Mouse (Mus musculus): ENCODE data around the gene Gpr153. TPM values are rescaled to one million over a fixed set of nuclear protein-coding genes. Genes with fewer than 3 reads are reported as not detected.
"Not testable (repeated sequence)": the region's sequence is repeated elsewhere in the genome, so short reads cannot be mapped to it uniquely, and the experiment has no call there.

Gpr153 gene
- total RNA-seq (2021): 10 to 100 TPM; 13.9 to 15.5 TPM
- long read RNA-seq, experiment 1, partial matches to known transcripts: 1 of 13 reads
- long read RNA-seq, experiment 1, other reads (novel, unspliced or antisense): 5 of 13 reads
- long read RNA-seq, experiment 2, transcript Gpr153-203 (6 exons, 3,777 nt): major isoform, 7 of 25 reads
- long read RNA-seq, experiment 2, partial matches to known transcripts: 2 of 25 reads
- long read RNA-seq, experiment 2, other reads (novel, unspliced or antisense): 12 of 25 reads

DNA sequence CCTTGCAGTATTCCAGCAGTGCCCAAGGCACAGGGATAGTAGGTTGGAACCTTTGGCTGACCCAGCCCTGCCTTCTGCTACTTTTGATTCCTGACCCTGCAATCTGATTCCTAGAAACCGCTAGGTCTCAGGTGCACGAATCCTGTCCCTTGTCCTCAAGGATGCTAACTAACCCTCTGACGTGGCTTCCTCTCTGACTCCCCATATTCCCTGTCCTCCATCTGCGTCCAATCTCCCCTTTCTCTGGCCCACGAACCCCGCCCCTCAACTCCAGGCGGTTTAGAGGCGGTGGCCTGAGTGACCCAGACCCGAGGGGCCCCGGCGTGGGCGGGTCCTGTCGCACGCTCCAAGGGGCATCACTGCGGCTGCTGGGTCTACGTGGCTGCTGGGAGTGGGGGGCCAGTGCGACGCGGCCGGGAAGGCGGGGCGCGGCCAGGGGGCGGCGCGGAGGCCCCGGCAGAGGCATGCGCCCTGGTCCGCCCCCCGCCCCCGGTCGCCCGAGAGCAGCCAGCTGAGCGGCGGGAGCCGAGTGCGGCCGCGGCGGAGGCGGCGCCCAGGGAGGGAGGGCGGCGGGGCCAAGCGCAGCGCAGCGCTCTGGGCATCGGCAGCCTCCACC, at the start of gene Gpr153:
TSS of gene Gpr153 (plus strand) at position 612 of the 616 bp plus-strand sequence.
- no peak for DNase-seq (ENCODE audit: low spot score in 2 of 2)

DNA sequence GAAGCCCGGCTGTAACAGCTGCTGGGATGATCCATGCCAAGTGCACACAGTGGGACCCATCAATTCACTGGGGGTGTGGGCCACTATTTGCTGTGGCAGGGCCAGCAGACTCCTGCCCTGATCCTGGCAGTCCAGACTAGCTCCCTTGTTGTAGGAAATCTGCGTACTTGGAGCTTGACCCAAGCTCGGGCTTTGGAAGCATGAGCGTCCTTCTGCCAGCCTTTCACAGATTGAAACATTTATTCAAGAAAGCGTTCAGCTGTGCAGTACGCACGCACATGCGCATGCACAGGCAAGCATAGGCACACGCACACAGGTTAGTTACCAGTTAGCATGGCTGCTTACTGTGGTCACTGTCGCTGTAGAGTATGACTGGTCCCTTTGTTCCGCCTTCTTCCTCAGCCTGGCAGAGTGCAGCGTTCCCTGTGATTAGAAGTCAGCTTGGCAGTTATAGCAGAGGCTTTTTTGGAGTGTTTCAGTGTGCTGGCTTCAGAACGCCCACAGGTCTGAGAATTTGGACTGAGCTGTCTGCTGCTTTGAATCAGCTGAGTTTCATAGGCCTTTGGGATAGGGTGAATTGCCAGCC, 47.0 kb upstream of the Gpr153 start:
- DNase-seq (ENCODE audit: low spot score in 2 of 2): no peak

DNA sequence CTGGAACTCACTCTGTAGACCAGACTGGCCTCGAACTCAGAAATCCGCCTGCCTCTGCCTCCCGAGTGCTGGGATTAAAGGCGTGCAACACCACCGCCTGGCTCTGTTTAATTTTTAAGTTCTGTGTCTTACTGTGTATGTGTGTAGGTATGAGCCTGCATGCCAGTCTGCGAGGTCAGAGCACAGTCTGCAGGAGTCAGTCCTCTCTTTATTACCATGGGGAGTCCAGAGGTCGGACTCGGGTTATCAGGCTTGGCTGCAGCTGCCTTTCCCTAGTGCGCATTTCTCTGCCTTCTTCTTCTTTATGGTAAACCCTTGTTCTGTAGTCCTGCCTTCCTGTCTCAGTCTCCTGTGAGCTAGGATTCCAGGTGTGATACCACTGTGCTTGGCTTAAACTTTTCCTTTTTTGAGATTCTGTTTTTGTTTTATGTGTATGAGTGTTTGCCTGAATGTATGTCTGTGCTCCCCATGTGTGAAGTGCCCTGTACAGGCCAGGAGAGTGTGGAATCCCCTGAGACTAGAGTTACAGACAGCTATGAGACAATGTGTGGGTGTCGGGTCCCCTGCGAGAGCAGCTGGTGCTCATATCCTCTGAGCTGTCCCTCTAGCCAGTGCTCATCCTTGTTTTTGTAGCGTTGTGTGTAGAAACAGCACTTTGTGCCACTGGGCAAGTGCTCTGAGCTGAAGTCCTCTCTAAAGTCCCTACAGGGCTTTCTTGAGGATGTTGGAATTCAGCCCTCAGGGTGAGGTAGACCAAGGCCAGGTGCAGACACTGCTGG, 46.1 kb upstream of the Gpr153 start:
- no peak for DNase-seq (ENCODE audit: low spot score in 2 of 2)

DNA sequence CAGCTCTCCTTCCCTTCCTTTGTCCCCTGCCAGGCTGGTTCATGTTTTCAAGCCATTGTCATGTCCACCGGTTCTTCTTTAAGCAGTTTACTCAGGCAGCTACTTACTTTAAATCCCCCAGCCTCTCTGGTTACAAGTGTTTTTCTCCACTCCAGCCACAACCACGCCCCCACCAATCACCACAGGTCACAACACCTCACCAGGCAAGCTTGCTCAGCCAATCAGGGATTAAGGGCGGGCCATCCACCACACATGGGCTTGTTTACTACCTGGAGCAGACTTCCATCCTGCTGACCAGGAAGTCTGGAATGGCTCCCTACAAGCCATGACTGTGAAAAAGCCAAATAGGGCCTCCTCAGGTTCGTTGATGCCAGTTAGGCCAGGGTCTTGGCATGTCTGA, 43.7 kb upstream of the Gpr153 start:
- not testable (repeated sequence) for DNase-seq (ENCODE audit: low spot score in 2 of 2)

DNA sequence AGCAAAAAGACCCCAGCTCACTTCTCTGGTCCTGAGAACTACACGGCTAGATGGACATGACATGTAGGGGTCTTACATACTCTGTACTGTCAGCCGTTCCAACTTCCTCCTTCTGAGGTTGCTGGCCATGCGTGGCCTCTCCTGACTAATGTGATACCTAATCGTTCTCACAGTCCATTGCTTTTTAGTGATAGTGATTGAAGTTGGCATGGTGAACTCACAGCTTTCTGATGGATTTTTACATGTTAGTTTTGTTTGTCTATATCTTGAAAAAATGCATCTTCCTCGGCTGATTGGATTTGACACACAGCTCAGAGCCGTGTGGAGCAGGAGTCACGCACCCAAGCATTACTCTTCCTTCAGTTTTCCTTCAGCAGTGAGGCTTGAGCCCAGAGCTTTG, 42.7 kb upstream of the Gpr153 start:
- DNase-seq (ENCODE audit: low spot score in 2 of 2): no peak

DNA sequence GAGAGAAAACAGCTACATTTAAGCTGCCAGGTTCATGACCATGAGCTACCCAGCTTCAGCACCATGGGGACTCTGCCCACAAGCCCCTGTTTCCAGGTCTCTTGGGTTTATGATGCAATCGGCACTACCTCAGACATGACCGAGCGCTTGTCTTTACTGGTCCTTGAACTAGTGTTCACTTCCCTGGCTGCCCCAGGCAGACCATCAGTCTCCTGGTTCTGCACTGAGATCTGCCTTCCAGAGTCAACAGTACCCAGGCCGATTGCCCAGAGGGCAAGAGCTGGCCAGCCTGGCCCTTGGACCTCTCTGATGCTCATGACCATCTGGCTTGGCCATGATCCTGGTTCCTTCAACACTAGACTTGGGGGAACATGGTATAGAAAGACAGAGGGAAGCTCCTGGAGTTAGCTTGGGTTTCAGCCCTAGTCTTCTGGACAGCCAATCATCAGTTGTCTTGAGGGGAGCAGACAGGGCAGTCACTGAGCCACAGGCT, 41.6 kb upstream of the Gpr153 start:
- DNase-seq (ENCODE audit: low spot score in 2 of 2): no peak

DNA sequence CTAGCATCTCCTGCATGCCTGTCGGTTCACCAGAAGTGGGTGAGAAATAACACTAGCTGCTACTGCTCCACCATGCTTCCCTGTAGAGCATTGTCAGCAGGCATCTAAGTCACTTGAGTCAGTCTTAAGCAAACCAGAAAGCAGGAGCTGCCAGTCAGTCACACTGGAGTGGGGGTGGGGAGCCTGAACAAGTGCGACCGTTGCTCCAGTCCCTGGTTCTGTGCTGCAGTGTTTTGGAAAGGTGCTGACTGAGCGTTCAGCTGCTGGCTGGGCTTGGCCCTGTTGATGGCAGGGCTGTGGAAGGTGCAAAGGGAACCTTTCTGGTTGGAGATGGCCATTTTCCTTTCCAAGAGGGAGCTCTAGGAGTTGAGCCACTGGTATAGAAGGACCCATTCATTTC, 34.1 kb upstream of the Gpr153 start:
- no peak for DNase-seq (ENCODE audit: low spot score in 2 of 2)

DNA sequence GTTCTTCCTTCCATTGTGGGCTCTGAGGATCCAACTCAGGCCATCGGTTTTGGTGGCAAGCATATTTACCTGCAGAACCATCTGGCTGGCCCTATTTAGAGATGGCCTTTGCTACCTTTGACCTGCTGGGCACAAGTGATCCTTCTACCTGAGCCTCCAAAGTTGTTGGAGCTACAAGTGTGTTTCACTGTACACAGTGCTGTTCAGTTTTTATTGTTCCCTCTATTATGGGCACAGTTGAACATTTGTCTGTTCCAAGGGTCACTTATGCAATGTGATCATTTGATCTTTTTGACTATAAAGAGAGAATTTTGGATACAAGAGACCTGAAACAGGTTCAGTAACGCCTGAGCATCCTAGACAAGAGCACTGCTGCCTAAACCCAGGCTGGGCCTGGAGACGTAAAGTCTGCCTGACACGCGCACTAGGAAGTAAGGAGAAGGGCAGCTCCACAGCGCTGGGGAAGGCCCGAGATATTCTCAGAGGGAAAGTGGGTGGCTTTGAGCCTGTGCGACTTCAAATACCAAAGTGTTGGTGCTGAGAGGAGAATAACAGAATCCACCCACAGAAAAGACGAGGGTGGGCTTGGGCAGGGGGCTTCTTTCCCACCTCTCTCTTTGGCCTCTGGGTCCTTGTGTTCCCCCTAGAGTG, 30.7 kb upstream of the Gpr153 start:
- no peak for DNase-seq (ENCODE audit: low spot score in 2 of 2)

DNA sequence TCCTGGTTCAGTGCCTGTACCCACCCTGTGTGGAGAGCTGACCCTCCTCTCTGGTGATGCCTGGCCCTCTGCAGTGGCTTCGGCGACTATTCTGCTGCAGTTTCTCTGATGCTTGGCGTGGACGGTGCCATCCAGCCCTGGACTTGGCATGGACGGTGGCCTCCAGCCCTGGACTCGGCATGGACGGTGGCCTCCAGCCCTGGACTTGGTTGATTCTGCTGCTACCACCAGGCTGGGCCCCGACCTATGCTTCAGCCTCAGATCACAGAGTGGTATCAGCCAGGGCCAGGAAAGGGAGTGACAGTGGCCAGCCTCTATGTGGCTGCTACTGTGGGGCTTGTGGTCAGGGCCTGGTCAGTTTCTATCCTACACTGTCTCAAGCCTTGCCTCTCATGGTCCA, 30.1 kb upstream of the Gpr153 start:
- DNase-seq (ENCODE audit: low spot score in 2 of 2): no peak

DNA sequence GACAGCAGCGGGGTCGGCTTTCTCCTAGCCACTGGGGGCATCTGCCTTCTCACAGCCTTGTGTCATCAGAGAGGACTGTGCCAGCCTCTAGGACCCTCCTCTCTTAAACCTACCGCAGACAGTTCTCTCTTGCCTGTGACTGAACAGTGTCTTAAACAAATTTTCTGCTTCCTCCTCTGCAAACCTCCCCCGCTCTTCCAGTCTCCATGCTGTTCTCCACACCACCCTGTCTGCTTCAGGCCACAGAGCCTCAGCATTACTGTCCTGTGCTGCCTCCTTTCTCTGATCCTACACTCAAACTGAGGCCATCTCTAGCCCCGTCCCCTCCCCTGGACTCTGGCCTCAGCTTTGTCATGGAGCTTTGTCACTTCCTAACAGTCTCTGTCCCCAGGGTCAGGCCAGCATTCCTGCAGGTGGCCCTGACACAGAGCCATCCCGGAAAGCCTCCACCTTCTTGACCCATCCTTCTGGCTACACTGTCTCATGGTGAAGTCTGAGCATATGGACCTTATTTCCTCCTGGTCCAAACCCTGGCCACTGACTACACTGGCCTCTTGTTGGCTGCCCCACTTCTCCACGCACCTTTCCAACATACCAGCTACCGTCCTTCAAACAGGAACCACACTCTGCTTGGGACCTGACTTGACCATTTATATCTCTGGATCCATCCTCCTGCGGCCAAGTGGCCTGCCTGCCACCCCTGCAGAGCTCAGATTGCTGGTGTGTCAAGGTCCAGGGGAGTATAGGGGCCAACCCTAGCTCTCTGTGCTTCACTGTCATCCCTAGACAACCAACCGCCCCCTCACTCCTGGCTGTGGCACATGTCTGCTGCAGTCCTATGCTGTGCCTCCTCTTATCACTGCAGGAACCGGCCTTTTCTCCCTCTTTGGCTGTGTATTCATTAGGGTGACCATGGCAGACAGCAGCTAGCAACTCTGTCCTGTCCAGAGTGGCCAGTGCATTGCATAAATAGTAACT, 29.2 kb upstream of the Gpr153 start:
- DNase-seq (ENCODE audit: low spot score in 2 of 2): no peak

DNA sequence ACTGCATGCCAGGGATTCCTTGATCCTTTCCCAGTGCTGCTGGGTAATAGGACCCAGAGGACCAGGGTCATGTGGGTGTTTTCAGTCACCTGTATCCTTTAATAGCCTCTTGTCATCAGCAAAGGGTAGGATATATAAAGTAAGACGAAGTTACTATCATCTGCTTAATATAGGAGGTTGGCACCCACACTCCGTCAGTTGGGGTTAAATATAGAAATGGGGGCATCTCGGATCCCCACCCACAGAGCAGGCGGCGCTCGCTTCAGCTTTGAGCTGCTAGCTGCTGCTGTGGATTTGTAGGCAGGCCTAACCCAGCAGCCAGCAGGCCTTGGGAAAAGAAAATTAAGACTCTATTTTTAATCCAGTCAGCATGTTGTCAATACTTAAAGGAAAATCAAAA, 28.0 kb upstream of the Gpr153 start:
- DNase-seq (ENCODE audit: low spot score in 2 of 2): no peak

DNA sequence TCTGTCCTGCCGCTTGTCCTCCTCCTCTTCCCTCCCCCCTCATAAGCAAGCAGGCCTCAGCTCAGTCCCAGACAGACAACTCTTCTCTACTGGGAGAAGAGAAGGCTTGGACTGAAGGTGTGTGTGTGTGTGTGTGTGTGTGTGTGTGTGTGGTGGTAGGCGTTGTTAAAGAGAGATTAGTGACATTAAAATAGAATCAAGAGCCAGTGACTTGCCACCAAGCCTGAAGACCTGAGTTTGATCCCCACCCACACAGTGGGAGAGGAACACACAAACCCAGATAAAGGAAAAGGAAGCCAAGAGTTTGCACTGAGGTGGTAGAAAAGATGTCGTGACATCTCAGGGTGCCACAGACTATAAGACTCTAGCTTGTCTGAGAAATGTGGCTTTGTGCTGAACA, 26.8 kb upstream of the Gpr153 start:
- no peak for DNase-seq (ENCODE audit: low spot score in 2 of 2)

DNA sequence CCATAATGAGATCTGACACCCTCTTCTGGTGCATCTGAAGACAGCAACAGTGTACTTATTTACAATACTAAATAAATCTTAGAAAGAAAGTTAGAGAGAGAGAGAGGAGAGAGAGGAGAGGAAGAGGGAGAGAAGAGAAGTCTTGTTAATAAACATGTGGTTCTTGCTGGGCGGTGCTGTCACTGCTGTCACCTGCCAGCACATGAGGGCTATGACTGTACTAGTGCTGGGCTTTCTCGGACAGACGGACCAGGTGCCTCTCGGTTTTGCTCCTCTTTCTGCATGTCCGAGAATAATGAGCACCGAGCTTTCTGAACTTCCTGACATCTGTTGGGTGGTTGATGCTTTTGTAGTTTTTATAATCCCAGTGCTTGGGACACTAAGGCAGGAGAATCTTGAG, 23.4 kb upstream of the Gpr153 start:
- no peak for DNase-seq (ENCODE audit: low spot score in 2 of 2)

DNA sequence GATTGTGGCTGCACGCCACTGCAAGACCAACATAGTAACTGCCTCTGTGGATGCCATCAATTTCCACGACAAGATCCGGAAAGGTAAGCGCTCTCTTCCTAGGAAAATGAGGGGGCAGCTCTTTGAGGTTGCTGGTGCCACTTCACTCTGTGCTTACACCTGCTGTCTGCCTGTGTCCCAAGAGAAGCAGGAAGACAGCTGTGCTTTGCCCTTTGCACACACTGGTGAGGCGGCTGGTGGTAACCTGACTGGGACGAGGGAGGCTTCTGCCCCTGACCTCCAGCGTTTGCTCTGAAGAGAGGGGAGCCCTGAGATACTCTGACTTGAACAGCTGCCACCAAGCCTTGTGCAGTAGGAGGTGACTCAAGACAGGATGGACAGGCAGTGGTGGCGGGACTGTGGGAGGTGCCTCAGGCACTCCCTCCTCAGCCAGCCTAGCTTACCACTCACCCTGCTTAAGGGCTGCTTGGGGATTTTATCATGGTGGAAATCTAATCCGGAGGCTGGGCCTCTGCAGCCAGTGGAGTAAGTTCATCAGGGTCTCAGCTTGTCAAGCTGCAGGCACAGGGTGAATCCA, 20.8 kb upstream of the Gpr153 start:
- no peak for DNase-seq (ENCODE audit: low spot score in 2 of 2)

DNA sequence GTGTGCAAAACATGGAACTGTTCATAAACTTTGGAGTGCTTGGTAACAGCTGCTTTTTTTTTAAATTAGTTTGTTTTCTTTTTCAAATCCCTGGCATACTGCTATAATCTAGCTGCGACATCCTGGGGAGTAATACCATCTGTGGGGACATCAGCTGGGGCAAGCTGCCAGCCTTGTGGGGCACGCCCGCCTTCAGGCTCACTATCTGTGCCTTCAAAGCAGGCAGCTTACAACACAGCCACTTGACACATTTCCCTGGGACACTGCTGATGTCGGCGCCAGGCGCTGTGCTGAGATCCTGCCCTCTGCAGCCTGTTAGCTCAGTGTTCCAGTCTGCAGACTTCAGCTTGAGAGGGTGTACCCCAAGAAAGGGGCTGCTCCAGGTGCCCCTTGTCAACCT, 17.0 kb upstream of the Gpr153 start:
- no peak for DNase-seq (ENCODE audit: low spot score in 2 of 2)

DNA sequence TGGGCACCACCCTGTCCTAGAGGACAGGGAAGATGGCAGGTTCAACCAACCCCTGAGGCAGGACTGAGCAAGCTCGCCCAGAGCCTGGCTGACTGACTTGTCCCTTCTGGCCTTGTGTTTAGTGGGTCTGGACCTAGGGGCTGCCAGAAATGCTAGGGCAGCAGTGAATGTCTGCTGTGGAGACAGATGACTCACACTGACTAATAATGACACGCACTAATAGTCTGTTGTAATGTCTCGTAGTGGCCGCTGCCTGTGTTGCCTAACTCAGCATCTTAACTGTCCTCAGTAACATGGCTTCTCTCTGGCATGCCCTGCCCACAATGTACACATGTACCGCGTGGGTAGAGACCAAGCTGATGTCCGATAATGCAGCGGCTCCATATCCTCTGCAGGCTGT, 13.6 kb upstream of the Gpr153 start:
- no peak for DNase-seq (ENCODE audit: low spot score in 2 of 2)

DNA sequence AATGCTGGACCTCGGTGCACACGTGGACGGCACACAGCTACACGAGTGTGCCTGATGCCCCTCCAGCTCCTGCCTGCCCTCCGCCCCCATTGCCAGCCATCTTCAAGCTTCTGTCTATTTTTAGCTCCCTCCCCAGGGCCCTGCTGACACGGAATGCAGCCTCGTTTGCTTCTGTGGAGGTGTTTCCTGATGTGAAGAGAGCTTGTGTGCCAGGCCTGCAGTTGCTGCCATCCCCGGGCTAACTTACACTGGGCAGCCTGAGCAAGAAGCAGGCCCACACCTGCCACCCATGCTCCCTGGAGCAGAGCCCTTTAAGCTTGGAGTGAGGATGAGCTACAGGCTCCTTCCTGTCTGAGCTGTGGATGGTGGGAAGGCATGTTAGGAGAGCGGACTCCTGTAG, 11.8 kb upstream of the Gpr153 start:
- DNase-seq (ENCODE audit: low spot score in 2 of 2): no peak

DNA sequence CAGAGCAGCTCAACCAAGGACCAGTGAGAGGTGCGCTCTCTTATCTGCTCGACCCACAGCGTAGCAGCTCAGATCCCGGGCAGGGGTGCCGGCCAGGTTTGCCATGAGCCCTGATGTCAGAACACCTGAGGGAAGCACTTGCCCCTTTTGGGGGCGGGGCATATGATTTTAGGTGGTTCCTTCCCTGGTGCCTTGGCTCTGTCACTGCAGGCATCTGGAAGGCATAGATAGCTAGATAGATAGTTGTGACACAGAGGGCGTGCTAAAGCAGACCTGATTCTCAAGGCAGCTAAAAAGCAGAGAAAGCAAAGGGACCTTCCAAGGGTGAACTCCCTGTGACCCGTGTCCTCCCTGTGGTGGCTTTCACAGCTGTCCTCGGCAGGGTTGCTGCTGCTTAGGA, 10.9 kb upstream of the Gpr153 start:
- no peak for DNase-seq (ENCODE audit: low spot score in 2 of 2)

DNA sequence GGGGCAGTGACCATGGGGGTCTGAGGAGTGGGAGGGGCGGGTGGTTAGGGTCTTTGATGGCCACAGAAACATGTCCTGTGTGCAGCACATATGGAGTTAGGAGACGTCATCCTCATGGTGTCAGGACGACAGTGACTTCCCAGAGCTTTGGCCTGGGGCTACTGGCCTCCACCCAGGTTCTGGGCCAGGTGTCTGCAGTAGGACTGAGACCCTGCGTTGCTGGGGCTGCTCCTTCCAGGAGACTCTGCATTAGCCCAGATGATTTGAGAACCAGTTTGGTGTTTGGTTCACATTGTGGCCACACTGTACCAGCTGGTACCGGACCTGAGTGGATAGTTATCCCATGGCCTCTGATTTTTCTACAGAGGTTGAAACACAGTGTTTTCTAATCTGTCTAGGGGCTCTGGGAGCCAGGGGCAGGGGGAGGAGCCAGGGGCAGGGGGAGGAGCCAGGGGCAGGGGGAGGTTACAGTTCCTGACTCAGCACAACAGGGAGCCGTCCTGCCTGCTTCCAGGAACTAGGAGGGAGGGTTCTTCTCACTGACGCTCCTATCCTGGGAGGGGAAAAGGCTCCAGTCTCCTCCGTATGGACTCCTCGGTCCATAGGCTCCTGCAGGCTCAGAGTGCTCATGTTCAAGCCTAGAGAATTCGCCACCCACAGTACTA, 10.4 kb upstream of the Gpr153 start:
- DNase-seq (ENCODE audit: low spot score in 2 of 2): no peak

Data from adrenal gland, postnatal 4 days (tissue).